Mouse (Mus musculus) C2C12 (cell line): Measurements from ENCODE around the gene Scn10a.

ENCODE experiments used
- CTCF ChIP-seq: IDR thresholded peaks from one replicate; pipeline ENCODE4 v1.5.1; 2011; ENCODE audit not compliant: control insufficient read depth, insufficient read depth, insufficient read length
- MYOG ChIP-seq: IDR thresholded peaks from one replicate; pipeline ENCODE4 v1.6.1; 2011; ENCODE audit not compliant: control insufficient read depth, insufficient read length; ENCODE audit errors: extremely low read depth
- USF1 ChIP-seq: IDR thresholded peaks from one replicate; pipeline ENCODE4 v1.6.1; 2011; ENCODE audit warnings: low read depth, mild to moderate bottlenecking, control low read depth, moderate library complexity

DNA sequence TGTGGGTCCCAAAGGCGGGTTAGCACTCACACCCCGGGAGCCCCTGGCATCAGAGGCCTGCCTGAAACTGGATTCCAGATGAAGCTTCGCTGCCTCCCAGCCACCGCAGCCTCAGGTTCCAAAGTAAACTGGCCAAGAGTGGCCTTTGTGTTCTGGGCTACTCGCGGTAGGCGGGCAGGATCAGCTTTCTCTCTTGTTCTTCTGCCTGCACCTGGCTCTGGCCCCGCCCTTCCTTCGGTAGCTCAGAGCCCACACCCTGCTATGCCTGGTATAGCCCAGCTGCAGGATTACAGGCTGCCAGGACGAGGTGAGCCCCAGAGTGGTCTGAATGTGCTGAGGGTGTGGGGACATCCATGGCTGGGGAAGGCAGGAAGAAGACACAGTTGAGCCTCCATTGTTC is 152.9 kb downstream of the Scn10a start:
- TF ChIP-seq CTCF (no peak), MYOG (no peak), USF1 (no peak)
